Mouse (Mus musculus) CH12.LX (cell line): ENCODE measurements around the gene Rab3b. TPM values are rescaled to one million over a fixed set of nuclear protein-coding genes. Genes with fewer than 3 reads are reported as not detected.

ENCODE experiments used
- DNase-seq: peaks from one replicate; pipeline ENCODE4 v3.0.0-alpha.2; 2013; ENCODE audit errors: extremely low read depth
- H3K27ac ChIP-seq: 2 replicates; pipeline ENCODE4 v1.5.1; 2012; ENCODE audit warnings: low read depth, mild to moderate bottlenecking, control low read depth, moderate library complexity; ENCODE audit not compliant: insufficient read depth
- H3K27me3 ChIP-seq: replicated peaks from 2 replicates; pipeline ENCODE3; 2012; ENCODE audit warnings: inconsistent platforms
- H3K36me3 ChIP-seq, 2 experiments: replicated peaks in 1 of 2; 2 replicates each; pipeline versions ENCODE3 to v1.6.1; 2012; ENCODE audit warnings: inconsistent platforms in 1 of 2, low read length in 1 of 2, mild to moderate bottlenecking in 1 of 2, mixed read lengths in 1 of 2, moderate library complexity in 1 of 2; ENCODE audit not compliant: control insufficient read depth in 1 of 2, insufficient read depth in 1 of 2
- H3K4me1 ChIP-seq, 2 experiments: 2 replicates each; pipeline ENCODE4 v1.6.1; 2012; ENCODE audit warnings: inconsistent platforms in 1 of 2, moderate library complexity in 1 of 2; ENCODE audit not compliant: insufficient read depth in 2 of 2, control insufficient read depth in 1 of 2
- H3K4me2 ChIP-seq: 2 replicates; pipeline ENCODE4 v1.6.1; 2012; ENCODE audit warnings: low read depth, mild to moderate bottlenecking, control low read depth; ENCODE audit not compliant: poor library complexity, insufficient read depth, severe bottlenecking
- H3K4me3 ChIP-seq, 3 experiments: fragments of 150-350 bp in 1 of 3; sonication (generic) in 1 of 3; replicated peaks in 1 of 3; 2 replicates each; pipeline versions ENCODE3 to v1.5.1; 2011 to 2012; ENCODE audit warnings: low read depth in 2 of 3, low read length in 2 of 3, mild to moderate bottlenecking in 2 of 3, moderate library complexity in 2 of 3, control low read depth in 1 of 3, improper control_type of control experiment in 1 of 3, inconsistent platforms in 1 of 3, mixed read lengths in 1 of 3; ENCODE audit not compliant: poor library complexity in 1 of 3
- H3K79me2 ChIP-seq: replicated peaks from 2 replicates; pipeline ENCODE4 v1.6.1; 2012; ENCODE audit warnings: mild to moderate bottlenecking, moderate library complexity; ENCODE audit not compliant: control insufficient read depth, poor library complexity, insufficient read depth, severe bottlenecking; ENCODE audit errors: extremely low read depth
- H3K9ac ChIP-seq: 2 replicates; pipeline ENCODE4 v1.6.1; 2012; ENCODE audit warnings: low read depth, mild to moderate bottlenecking, control low read depth, moderate library complexity; ENCODE audit not compliant: insufficient read depth
- H3K9me3 ChIP-seq: replicated peaks from 2 replicates; pipeline ENCODE3; 2012; ENCODE audit warnings: low read length, inconsistent platforms, mixed read lengths
- BHLHE40 ChIP-seq: IDR thresholded peaks from 2 replicates; pipeline ENCODE4 v1.6.1; 2011; ENCODE audit warnings: mild to moderate bottlenecking, low read depth, low read length, improper control_type of control experiment
- CTCF ChIP-seq, 2 experiments: IDR thresholded peaks in 1 of 2; conservative IDR thresholded peaks in 1 of 2; 2 replicates each; pipeline ENCODE4 v1.5.1; 2011 to 2012; ENCODE audit warnings: low read depth in 2 of 2, low read length in 2 of 2, improper control_type of control experiment in 1 of 2, inconsistent platforms in 1 of 2, mild to moderate bottlenecking in 1 of 2, moderate library complexity in 1 of 2
- EP300 ChIP-seq: IDR thresholded peaks from 2 replicates; pipeline ENCODE4 v1.6.1; 2011; ENCODE audit warnings: low read length, improper control_type of control experiment
- HCFC1 ChIP-seq: IDR thresholded peaks from 2 replicates; pipeline ENCODE4 v1.6.1; 2012; ENCODE audit warnings: low read depth, mild to moderate bottlenecking, inconsistent platforms, low read length, improper control_type of control experiment
- MXI1 ChIP-seq: IDR thresholded peaks from 2 replicates; pipeline ENCODE4 v1.6.1; 2011; ENCODE audit warnings: mild to moderate bottlenecking, low read depth, low read length, improper control_type of control experiment
- NELFE ChIP-seq: IDR thresholded peaks from 2 replicates; pipeline ENCODE4 v1.6.1; 2011; ENCODE audit warnings: low read depth, low read length, improper control_type of control experiment
- NRF1 ChIP-seq: IDR thresholded peaks from 2 replicates; pipeline ENCODE4 v1.6.1; 2014; ENCODE audit warnings: low read depth, mild to moderate bottlenecking, inconsistent platforms, low read length, improper control_type of control experiment, moderate library complexity
- PAX5 ChIP-seq: IDR thresholded peaks from 2 replicates; pipeline ENCODE4 v1.6.1; 2012; ENCODE audit warnings: low read length, inconsistent platforms, mixed read lengths
- RAD21 ChIP-seq: IDR thresholded peaks from 2 replicates; pipeline ENCODE4 v1.6.1; 2011; ENCODE audit warnings: low read depth, mild to moderate bottlenecking, low read length, improper control_type of control experiment, moderate library complexity
- SIN3A ChIP-seq: IDR thresholded peaks from 2 replicates; pipeline ENCODE4 v1.6.1; 2012; ENCODE audit warnings: low read length, improper control_type of control experiment, inconsistent platforms
- SMC3 ChIP-seq: IDR thresholded peaks from 2 replicates; pipeline ENCODE4 v1.6.1; 2011; ENCODE audit warnings: low read depth, low read length, improper control_type of control experiment
- ZC3H11A ChIP-seq: IDR thresholded peaks from 2 replicates; pipeline ENCODE4 v1.6.1; 2012; ENCODE audit warnings: low read depth, mild to moderate bottlenecking, inconsistent platforms, low read length, improper control_type of control experiment
- ZMIZ1 ChIP-seq: IDR thresholded peaks from 2 replicates; pipeline ENCODE4 v1.6.1; 2012; ENCODE audit warnings: low read depth, mild to moderate bottlenecking, inconsistent platforms, low read length, improper control_type of control experiment
- dilution Hi-C: fragments of 300-500 bp; cut with MboI; formaldehyde crosslinking; loops from 2 replicates; pipeline ENCODE4 v1.14.3; 2020; ENCODE audit warnings: low sequenced_read_pairs; ENCODE audit not compliant: extremely low pct_unique_long_range_greater_than_20kb, extremely low pct_ligation_motif_present
- in situ Hi-C: fragments of 300-500 bp; cut with MboI; formaldehyde crosslinking; loops from 3 replicates; pipeline ENCODE4 v1.14.3; 2019; ENCODE audit warnings: low sequenced_read_pairs, low pct_ligation_motif_present, low pct_unique_long_range_greater_than_20kb, mixed read lengths
- polyA plus RNA-seq: library from polyadenylated mRNA; unstranded; fragments of >175 nt; gene quantifications from 2 replicates; pipeline ENCODE4 v1.2.1, GENCODE M21; 2012; ENCODE audit warnings: low read depth; ENCODE audit not compliant: insufficient read length
- total RNA-seq, 2 experiments: library from RNA; depleted of rRNA; stranded (reverse); fragments of 300-350 nt in 1 of 2; fragments of >200 nt in 1 of 2; gene quantifications; 2 replicates each; pipeline ENCODE4 v1.2.3; 2012 to 2014

The Rab3b gene
- total and polyA plus RNA-seq, 3 experiments = 0.56 to 0.94 (median 0.85) TPM

GRCm38 (mm10) chr4:108976458-108977071 is 97.7 kb downstream of the Rab3b start:
- Histone ChIP-seq H3K9me3 (no peaks in the 10 kb centered on the region), H3K36me3 (no peaks in the 10 kb centered on the region), H3K79me2 (no peaks in the 10 kb centered on the region), H3K27ac (no peak overlapping the region), H3K4me3 (no peak overlapping the region), H3K4me1 (peaks cover 0 to 3% of the 10 kb centered on the region in 2 experiments; a peak in 1 of 4 replicates), H3K4me2 (no peak overlapping the region), H3K27me3 (no peaks in the 10 kb centered on the region), H3K9ac (no peak overlapping the region)
- in situ Hi-C loops (no loop called here), dilution Hi-C loops (no loop called here)
- DNase-seq = peak; percentile 65
- peak; percentile 99 for TF ChIP-seq RAD21
- TF ChIP-seq BHLHE40 = no peak
- peak; percentile 91 for TF ChIP-seq ZC3H11A
- TF ChIP-seq SIN3A = peak; percentile 49; the same call in 1 of the 2 replicates
- peak; percentile 97 for TF ChIP-seq SMC3
- TF ChIP-seq EP300 = no peak
- peak; percentile 42; the same call in 1 of the 2 replicates for TF ChIP-seq NELFE
- TF ChIP-seq HCFC1 = no peak
- no peak for TF ChIP-seq ZMIZ1
- TF ChIP-seq PAX5 = no peak
- TF ChIP-seq NRF1 = 0 out of 2 replicates have a peak, but pooled peaks have one; percentile 12
- peak in 1 of 2 experiments; percentile 96; a peak in 3 of 4 replicates for TF ChIP-seq CTCF (conservative IDR thresholded peaks at IDR 0.05 in 1 of 2, IDR thresholded peaks at IDR 0.05 in 1 of 2; ENCODE audit: low read depth in 2 of 2, low read length in 2 of 2)

GRCm38 (mm10) chr4:108986833-108987472 is 108.1 kb downstream of the Rab3b start:
- in situ Hi-C loops (loop anchor here (5.0 to 10.0 kb wide), 2 partner anchors 120 to 292 kb away; no protein-coding TSS in a partner anchor), dilution Hi-C loops (no loop called here)
- Histone ChIP-seq H3K9me3 (no peaks in the 10 kb centered on the region), H3K4me1 (peaks cover 0 to 4% of the 10 kb centered on the region in 2 experiments; a peak in 1 of 4 replicates), H3K79me2 (no peaks in the 10 kb centered on the region), H3K27me3 (no peaks in the 10 kb centered on the region), H3K4me2 (no peak overlapping the region), H3K27ac (no peak overlapping the region), H3K9ac (no peak overlapping the region), H3K4me3 (no peak overlapping the region), H3K36me3 (no peaks in the 10 kb centered on the region)
- DNase-seq = no peak
- TF ChIP-seq CTCF (conservative IDR thresholded peaks at IDR 0.05 in 1 of 2, IDR thresholded peaks at IDR 0.05 in 1 of 2; ENCODE audit: low read depth in 2 of 2, low read length in 2 of 2) = peak in 1 of 2 experiments; percentile 55; a peak in 2 of 4 replicates
- no peak for TF ChIP-seq MXI1
